Mouse (Mus musculus): ENCODE measurements around the gene Cyb5r1.

DNA sequence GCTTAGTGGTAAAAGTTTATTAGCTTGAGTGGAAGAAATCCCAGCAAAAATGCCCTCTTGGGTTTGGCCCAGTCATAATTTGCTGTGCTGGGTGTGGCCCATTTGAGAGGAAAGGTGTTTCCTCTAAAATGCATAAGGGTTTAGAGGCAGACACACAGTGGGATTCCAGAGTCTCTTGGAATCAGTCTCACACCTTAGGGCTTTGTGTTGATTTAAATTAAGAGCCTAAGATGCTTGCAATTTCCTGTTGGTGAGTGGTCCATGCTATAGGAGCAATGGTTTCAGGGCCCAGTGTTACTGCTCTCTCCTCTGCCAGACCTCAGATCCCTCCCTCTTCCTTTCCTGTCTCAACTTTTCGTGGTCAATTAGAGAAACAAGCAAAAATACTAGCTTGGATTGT is 13.8 kb downstream of the Cyb5r1 start:
- no peak for TF ChIP-seq CTCF (IDR thresholded peaks at IDR 0.05; ENCODE audit: borderline replicate concordance, extremely low read depth, insufficient read depth, insufficient read length)
- no peak for TF ChIP-seq POLR2A (IDR thresholded peaks at IDR 0.05; ENCODE audit: borderline replicate concordance, extremely low read depth, insufficient read depth, insufficient read length, poor library complexity, severe bottlenecking)

All from brain, embryonic 14.5 days (tissue).